Mouse (Mus musculus) C2C12 (cell line): Measurements from ENCODE around the gene Mau2. TPM values are rescaled to one million over a fixed set of nuclear protein-coding genes. Genes with fewer than 3 reads are reported as not detected.

ENCODE experiments used
- H3K27me3 ChIP-seq: one replicate; pipeline ENCODE4 v1.6.1; 2011; ENCODE audit not compliant: control insufficient read depth, insufficient read depth, insufficient read length
- H3K36me3 ChIP-seq: one replicate; pipeline ENCODE4 v1.6.1; 2011; ENCODE audit not compliant: control insufficient read depth, insufficient read depth
- H3K4me3 ChIP-seq: one replicate; pipeline ENCODE4 v1.5.1; 2011; ENCODE audit warnings: mild to moderate bottlenecking, control low read depth; ENCODE audit not compliant: poor library complexity, insufficient read depth, severe bottlenecking
- H3K79me2 ChIP-seq: one replicate; pipeline ENCODE4 v1.6.1; 2011; ENCODE audit not compliant: control insufficient read depth, insufficient read depth
- H3K79me3 ChIP-seq: one replicate; pipeline ENCODE4 v1.6.1; 2011; ENCODE audit warnings: low read depth, control low read depth
- H3ac ChIP-seq: one replicate; pipeline ENCODE3; 2011; ENCODE audit warnings: low read depth; ENCODE audit not compliant: control insufficient read depth, insufficient read length
- CEBPB ChIP-seq: IDR thresholded peaks from one replicate; pipeline ENCODE4 v1.6.1; 2011; ENCODE audit warnings: low read depth, mild to moderate bottlenecking, control low read depth, moderate library complexity
- CTCF ChIP-seq: IDR thresholded peaks from one replicate; pipeline ENCODE4 v1.5.1; 2011; ENCODE audit not compliant: control insufficient read depth, insufficient read depth, insufficient read length
- FOSL1 ChIP-seq: IDR thresholded peaks from one replicate; pipeline ENCODE4 v1.8.0; 2011; ENCODE audit warnings: mild to moderate bottlenecking, low read length; ENCODE audit not compliant: poor library complexity, insufficient read depth, severe bottlenecking
- MAX ChIP-seq: IDR thresholded peaks from one replicate; pipeline ENCODE4 v1.6.1; 2011; ENCODE audit warnings: mild to moderate bottlenecking, control low read depth
- MYOD1 ChIP-seq: IDR thresholded peaks from one replicate; pipeline ENCODE4 v1.6.1; 2011; ENCODE audit warnings: low read depth; ENCODE audit not compliant: control insufficient read depth, insufficient read length
- MYOG ChIP-seq: IDR thresholded peaks from one replicate; pipeline ENCODE4 v1.6.1; 2011; ENCODE audit not compliant: control insufficient read depth, insufficient read length; ENCODE audit errors: extremely low read depth
- USF1 ChIP-seq: IDR thresholded peaks from one replicate; pipeline ENCODE4 v1.6.1; 2011; ENCODE audit warnings: low read depth, mild to moderate bottlenecking, control low read depth, moderate library complexity
- polyA plus RNA-seq: library from polyadenylated mRNA; unstranded; fragments of >200 nt; fragmentation: generic; extraction: Trizol; gene quantifications from one replicate; pipeline ENCODE4 v1.2.1, GENCODE M21; 2012; ENCODE audit warnings: missing spikeins

Gene Mau2
- polyA plus RNA-seq, 1 experiment = 24.0 TPM

DNA sequence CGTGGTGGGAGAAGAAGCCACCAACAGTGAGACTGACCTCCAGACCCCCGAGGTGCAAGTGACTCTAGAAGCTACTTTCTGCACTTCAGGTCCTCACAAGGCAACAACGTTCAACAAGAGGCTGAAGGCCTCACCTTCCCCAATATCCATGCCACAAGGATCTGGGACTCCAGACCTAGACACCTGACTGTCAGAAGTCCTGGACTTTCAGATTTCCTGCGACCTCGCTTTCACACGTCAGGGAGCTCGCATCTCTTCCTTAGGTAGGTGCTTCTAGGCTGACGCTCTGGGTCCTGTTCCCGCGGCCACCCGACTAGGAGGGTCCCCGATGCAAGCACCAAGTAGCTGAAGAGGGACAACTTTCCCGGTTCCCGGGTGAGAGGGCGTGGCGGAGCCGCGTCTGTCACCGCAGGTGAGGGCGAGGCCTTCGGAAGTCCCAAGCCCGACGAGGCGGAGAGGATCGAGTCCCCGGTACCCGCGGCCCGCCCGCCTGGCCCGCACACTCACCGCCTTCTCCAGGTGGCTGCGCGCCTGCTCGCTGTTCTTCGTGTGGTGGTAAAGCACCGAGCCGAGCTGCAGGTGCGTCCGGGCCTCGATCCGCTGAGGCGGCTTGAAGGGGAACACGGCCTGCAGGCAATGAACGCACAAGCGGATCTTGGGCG lies 518 bp downstream of the Mau2 start:
- no peaks in the 10 kb centered on the region for H3K36me3 ChIP-seq
- TF ChIP-seq USF1 = no peak
- no peak for TF ChIP-seq MYOD1
- no peak for TF ChIP-seq MYOG
- TF ChIP-seq FOSL1 = no peak
- TF ChIP-seq CEBPB = no peak
- TF ChIP-seq CTCF = no peak
- TF ChIP-seq MAX = no peak
- peaks cover 98% of the 10 kb centered on the region for H3K79me2 ChIP-seq
- peak overlapping the region; percentile 96 for H3K4me3 ChIP-seq
- H3K79me3 ChIP-seq = peaks cover 79% of the 10 kb centered on the region
- H3ac ChIP-seq = peak overlapping the region; percentile 88
- no peaks in the 10 kb centered on the region for H3K27me3 ChIP-seq

DNA sequence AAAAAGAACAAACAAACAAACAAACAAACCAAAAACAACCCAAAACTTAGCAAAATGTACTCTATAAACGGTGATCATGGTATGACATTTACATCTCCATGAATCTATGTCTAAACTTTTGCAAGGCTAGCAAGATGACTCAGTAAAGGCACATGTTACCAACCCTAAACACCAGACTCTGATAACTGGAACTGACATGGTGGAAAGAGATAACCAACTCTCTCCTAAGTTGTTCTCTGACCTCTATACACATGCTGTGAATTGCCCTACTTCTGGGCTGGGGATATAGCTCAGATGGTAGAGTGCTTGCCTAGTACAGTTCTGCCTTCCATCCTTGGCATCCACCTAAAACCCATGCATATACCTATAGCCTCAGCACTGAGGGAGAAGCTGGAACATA lies 4.5 kb downstream of the Mau2 start:
- Histone ChIP-seq H3ac (no peak overlapping the region), H3K4me3 (no peak overlapping the region), H3K36me3 (no peaks in the 10 kb centered on the region), H3K79me2 (peaks cover 98% of the 10 kb centered on the region), H3K79me3 (peaks cover 73% of the 10 kb centered on the region), H3K27me3 (no peaks in the 10 kb centered on the region)
- TF ChIP-seq MAX (no peak), CEBPB (no peak), CTCF (no peak), USF1 (no peak), FOSL1 (no peak), MYOG (no peak), MYOD1 (no peak)

DNA sequence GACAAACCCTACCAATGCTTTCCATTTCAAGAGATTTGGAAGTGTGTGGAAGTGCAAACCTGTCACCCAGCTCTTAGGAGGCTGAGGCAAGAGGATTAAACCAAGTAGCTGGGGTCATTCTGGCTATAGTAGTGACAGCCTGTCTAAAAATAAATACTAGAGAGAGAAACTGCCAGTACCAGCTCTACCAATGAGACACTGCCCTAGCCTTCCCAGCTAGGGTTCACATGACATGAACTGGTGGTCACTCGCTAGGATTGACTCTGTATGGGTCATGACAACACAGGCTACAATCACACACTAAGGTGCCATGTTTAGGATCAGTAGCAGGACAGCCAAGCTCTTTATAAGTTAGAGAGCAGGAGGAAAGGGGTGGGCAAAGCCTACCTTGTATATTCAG lies 12.3 kb downstream of the Mau2 start:
- H3K4me3 ChIP-seq = no peak overlapping the region
- peaks cover 23% of the 10 kb centered on the region for H3K36me3 ChIP-seq
- TF ChIP-seq CEBPB = no peak
- no peak for TF ChIP-seq USF1
- no peak for TF ChIP-seq CTCF
- TF ChIP-seq MYOG = no peak
- TF ChIP-seq MYOD1 = no peak
- TF ChIP-seq MAX = no peak
- TF ChIP-seq FOSL1 = no peak
- peaks cover 20% of the 10 kb centered on the region for H3K79me3 ChIP-seq
- no peak overlapping the region for H3ac ChIP-seq
- H3K27me3 ChIP-seq = no peaks in the 10 kb centered on the region
- H3K79me2 ChIP-seq = peaks cover 27% of the 10 kb centered on the region

DNA sequence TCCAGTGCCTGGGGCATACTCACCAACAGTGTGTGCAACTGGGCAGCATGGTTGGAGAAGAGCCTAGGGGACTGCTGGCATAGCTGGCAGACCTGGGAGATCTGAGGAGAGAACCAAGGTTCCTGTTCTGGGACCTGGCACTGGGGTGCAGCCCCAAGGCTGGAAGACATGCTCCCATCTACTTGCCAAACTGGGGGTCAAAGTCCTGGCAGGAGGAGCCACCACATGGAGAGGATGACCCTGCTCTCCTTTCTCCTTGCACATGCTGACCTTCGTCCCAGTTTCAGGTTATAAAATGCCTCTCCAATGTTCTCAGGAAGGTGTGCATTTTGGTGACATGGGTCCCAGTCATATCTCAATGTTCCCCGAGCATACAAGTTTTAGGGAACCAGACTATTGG lies 16.4 kb downstream of the Mau2 start:
- H3K27me3 ChIP-seq = no peaks in the 10 kb centered on the region
- TF ChIP-seq MAX (no peak), CTCF (no peak), MYOD1 (no peak), CEBPB (no peak), USF1 (no peak), FOSL1 (no peak), MYOG (no peak)
- peaks cover 2% of the 10 kb centered on the region for H3K79me3 ChIP-seq
- no peak overlapping the region for H3K4me3 ChIP-seq
- no peaks in the 10 kb centered on the region for H3K79me2 ChIP-seq
- H3K36me3 ChIP-seq = peaks cover 48% of the 10 kb centered on the region
- no peak overlapping the region for H3ac ChIP-seq

DNA sequence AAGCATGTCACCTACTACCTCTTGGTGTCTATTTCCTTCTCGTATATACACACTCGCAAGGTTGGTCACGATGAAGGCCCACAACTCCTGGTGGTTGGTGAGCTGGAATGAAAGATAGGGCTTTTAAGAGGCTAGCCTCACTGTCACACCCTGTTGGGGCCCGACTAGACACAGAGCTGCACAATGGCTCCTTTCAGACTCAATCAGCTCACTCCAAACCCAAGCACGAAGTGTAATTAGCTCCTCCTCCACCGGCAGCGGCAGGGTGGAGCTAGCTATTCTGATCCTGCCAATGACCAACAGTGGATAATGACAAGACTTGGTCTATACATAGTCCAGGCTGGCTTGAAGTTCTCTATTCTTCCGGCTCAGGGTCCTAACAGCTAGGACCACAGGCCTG lies 18.9 kb downstream of the Mau2 start:
- Histone ChIP-seq H3K79me3 (no peaks in the 10 kb centered on the region), H3ac (no peak overlapping the region), H3K79me2 (no peaks in the 10 kb centered on the region), H3K27me3 (no peaks in the 10 kb centered on the region), H3K36me3 (peaks cover 66% of the 10 kb centered on the region), H3K4me3 (no peak overlapping the region)
- TF ChIP-seq MYOD1 = no peak
- TF ChIP-seq MAX = no peak
- no peak for TF ChIP-seq MYOG
- TF ChIP-seq CEBPB = no peak
- TF ChIP-seq CTCF = no peak
- no peak for TF ChIP-seq FOSL1
- no peak for TF ChIP-seq USF1

DNA sequence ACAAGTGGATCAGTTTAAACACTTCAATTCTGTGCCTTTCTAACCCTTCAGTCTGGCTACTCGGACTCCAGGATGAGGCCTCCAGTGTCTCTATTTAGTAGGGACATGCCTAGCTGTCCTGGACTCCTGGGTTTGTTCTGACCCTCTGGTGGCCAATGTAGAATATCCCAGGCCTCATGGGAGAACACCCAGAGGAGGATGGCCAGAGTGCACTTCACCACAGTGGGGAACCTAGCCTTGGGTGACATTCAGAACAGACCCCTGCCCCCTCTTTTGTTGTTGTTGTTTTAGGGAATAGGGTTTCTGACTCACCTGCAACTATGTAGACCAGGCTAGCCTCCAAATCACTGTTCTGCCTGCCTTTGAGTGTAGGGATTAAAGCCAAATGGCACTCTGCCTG lies 27.5 kb downstream of the Mau2 start:
- no peak for TF ChIP-seq FOSL1
- TF ChIP-seq MAX = no peak
- TF ChIP-seq CTCF = no peak
- Histone ChIP-seq H3ac (no peak overlapping the region), H3K79me3 (no peaks in the 10 kb centered on the region)

More for the DNA sequence above, 27.5 kb downstream of the Mau2 start:
- no peaks in the 10 kb centered on the region for H3K79me2 ChIP-seq
- peaks cover 23% of the 10 kb centered on the region for H3K36me3 ChIP-seq
- H3K27me3 ChIP-seq = no peaks in the 10 kb centered on the region
- H3K4me3 ChIP-seq = no peak overlapping the region
